Mouse (Mus musculus): ENCODE data around the gene Wdr95. TPM values are rescaled to one million over a fixed set of nuclear protein-coding genes. Genes with fewer than 3 reads are reported as not detected.

The Wdr95 gene
- polyA plus RNA-seq, 1 experiment: 0.29 TPM

DNA sequence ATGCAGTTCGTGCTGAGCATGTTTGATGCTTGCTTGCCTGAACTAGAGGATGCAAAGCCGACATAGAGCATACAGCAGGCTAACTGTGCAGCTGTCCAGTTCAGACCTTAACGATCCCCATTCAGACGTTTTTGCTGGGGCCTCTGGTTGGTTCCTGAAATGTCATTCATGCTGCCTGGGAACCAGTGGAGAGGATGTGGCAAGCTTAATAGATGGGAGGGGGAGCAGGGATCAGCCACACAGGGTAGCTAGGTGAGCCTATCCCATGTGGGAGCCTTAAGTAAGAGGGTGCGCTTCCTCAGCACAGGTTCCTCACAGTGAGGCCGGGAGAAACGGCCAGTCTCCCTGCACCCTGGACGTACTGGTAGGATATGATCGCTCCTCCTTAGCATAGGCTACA lies 7.5 kb downstream of the Wdr95 start:
- Histone ChIP-seq H3K4me3 (ENCODE audit: insufficient read depth, poor library complexity, severe bottlenecking) (no peak overlapping the region), H3K79me3 (ENCODE audit: low read depth) (no peaks in the 10 kb centered on the region), H3K36me3 (ENCODE audit: control insufficient read depth, insufficient read depth) (no peaks in the 10 kb centered on the region), H3ac (ENCODE audit: control insufficient read depth, insufficient read length, low read depth) (no peak overlapping the region), H3K27me3 (ENCODE audit: control insufficient read depth, insufficient read depth, insufficient read length) (no peaks in the 10 kb centered on the region), H3K79me2 (ENCODE audit: control insufficient read depth, insufficient read depth) (no peaks in the 10 kb centered on the region)
- no peak for TF ChIP-seq USF1 (IDR thresholded peaks at IDR 0.05; ENCODE audit: low read depth)
- TF ChIP-seq MAX (IDR thresholded peaks at IDR 0.05): no peak
- no peak for TF ChIP-seq CEBPB (IDR thresholded peaks at IDR 0.05; ENCODE audit: low read depth)
- no peak for TF ChIP-seq FOSL1 (IDR thresholded peaks at IDR 0.05; ENCODE audit: insufficient read depth, low read length, poor library complexity, severe bottlenecking)
- no peak for TF ChIP-seq MYOD1 (IDR thresholded peaks at IDR 0.05; ENCODE audit: control insufficient read depth, insufficient read length, low read depth)
- TF ChIP-seq MYOG (IDR thresholded peaks at IDR 0.05; ENCODE audit: control insufficient read depth, extremely low read depth, insufficient read length): no peak
- no peak for TF ChIP-seq CTCF (IDR thresholded peaks at IDR 0.05; ENCODE audit: control insufficient read depth, insufficient read depth, insufficient read length)

DNA sequence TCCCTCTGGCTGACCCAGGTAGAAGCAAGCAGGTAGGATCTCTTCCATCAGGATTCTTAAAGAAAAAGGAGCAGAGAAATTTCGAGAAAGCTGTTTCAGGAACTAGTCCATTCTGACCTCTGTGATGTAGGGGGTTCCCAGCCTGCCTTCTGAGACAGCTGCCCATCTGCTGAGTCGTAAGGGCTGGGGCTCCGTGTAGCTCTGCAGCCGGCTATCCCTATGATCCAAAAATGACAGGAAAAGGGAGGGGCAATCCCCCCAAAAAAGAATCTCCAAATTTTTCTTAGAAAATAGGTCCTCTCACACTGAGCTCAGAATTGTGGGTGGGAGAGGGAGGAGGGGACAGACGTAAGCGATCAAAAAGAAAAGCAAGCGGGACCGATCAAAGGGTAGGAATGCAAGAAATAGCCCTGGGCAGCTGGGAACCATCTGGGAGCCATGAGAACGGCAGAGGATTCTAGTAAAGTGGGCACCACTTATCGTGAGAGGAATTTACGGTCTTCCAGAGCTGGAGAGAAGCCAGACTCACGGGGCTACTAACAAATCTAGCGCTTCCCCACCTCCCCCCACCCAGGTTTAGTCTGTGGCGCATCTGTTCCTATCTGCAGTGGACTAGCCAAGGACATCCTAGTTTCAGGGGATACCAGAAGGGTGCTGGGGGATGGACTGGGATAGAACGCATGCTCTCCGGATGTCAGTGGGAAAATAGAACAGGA lies 9.5 kb downstream of the Wdr95 start:
- Histone ChIP-seq H3K79me3 (ENCODE audit: low read depth) (no peaks in the 10 kb centered on the region), H3ac (ENCODE audit: control insufficient read depth, insufficient read length, low read depth) (no peak overlapping the region), H3K4me3 (ENCODE audit: insufficient read depth, poor library complexity, severe bottlenecking) (no peak overlapping the region), H3K36me3 (ENCODE audit: control insufficient read depth, insufficient read depth) (no peaks in the 10 kb centered on the region), H3K27me3 (ENCODE audit: control insufficient read depth, insufficient read depth, insufficient read length) (no peaks in the 10 kb centered on the region), H3K79me2 (ENCODE audit: control insufficient read depth, insufficient read depth) (no peaks in the 10 kb centered on the region)
- TF ChIP-seq MYOG (IDR thresholded peaks at IDR 0.05; ENCODE audit: control insufficient read depth, extremely low read depth, insufficient read length): no peak

DNA sequence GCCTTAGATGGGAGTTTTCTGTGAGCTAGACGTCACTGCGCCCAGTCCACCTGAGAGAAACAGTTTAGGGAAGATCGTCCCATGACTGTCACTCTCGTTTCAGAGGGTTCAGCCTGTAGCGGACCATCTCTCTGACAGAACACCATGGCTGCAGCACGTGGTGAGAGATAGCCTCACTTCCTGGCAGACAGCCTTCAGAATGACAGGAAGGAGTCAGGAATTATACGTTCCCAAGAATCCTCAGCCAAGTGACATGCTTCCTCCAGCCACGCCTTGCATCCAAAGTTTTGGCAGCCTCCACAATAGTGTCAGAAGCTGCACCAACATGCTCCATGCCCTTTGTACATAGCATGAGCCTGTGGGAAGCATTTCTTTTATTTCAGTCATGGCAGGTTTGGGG lies 10.1 kb downstream of the Wdr95 start:
- no peak overlapping the region for H3ac ChIP-seq (ENCODE audit: control insufficient read depth, insufficient read length, low read depth)
- no peaks in the 10 kb centered on the region for H3K79me2 ChIP-seq (ENCODE audit: control insufficient read depth, insufficient read depth)
- no peak for TF ChIP-seq MYOG (IDR thresholded peaks at IDR 0.05; ENCODE audit: control insufficient read depth, extremely low read depth, insufficient read length)
- TF ChIP-seq FOSL1 (IDR thresholded peaks at IDR 0.05; ENCODE audit: insufficient read depth, low read length, poor library complexity, severe bottlenecking): no peak
- TF ChIP-seq MYOD1 (IDR thresholded peaks at IDR 0.05; ENCODE audit: control insufficient read depth, insufficient read length, low read depth): no peak
- no peak for TF ChIP-seq CEBPB (IDR thresholded peaks at IDR 0.05; ENCODE audit: low read depth)
- TF ChIP-seq USF1 (IDR thresholded peaks at IDR 0.05; ENCODE audit: low read depth): peak; percentile 48
- no peak for TF ChIP-seq CTCF (IDR thresholded peaks at IDR 0.05; ENCODE audit: control insufficient read depth, insufficient read depth, insufficient read length)
- TF ChIP-seq MAX (IDR thresholded peaks at IDR 0.05): peak; percentile 51
- H3K79me3 ChIP-seq (ENCODE audit: low read depth): no peaks in the 10 kb centered on the region
- no peaks in the 10 kb centered on the region for H3K36me3 ChIP-seq (ENCODE audit: control insufficient read depth, insufficient read depth)
- no peaks in the 10 kb centered on the region for H3K27me3 ChIP-seq (ENCODE audit: control insufficient read depth, insufficient read depth, insufficient read length)
- no peak overlapping the region for H3K4me3 ChIP-seq (ENCODE audit: insufficient read depth, poor library complexity, severe bottlenecking)

DNA sequence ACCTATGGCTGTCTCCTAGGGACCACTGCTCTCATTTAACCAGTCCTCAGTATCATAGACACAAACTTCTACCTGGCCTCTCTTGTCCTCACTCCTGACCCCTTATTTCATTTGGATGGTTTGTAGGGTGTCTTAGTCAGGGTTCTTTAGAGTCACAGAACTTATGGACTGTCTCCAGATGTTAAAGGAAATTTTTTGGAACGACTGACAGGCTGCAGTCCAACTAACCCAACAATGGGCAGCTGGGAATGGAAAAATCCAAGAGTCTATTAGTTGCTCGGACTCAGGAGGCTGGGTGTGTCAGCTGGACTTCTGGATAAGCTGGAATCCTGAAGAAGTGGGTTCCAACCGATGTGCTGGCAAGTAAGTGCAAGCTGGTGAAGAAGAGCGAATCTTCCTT lies 10.6 kb downstream of the Wdr95 start:
- no peaks in the 10 kb centered on the region for H3K79me2 ChIP-seq (ENCODE audit: control insufficient read depth, insufficient read depth)
- no peak for TF ChIP-seq MAX (IDR thresholded peaks at IDR 0.05)
- TF ChIP-seq USF1 (IDR thresholded peaks at IDR 0.05; ENCODE audit: low read depth): no peak
- TF ChIP-seq FOSL1 (IDR thresholded peaks at IDR 0.05; ENCODE audit: insufficient read depth, low read length, poor library complexity, severe bottlenecking): no peak
- no peak for TF ChIP-seq CTCF (IDR thresholded peaks at IDR 0.05; ENCODE audit: control insufficient read depth, insufficient read depth, insufficient read length)
- no peak for TF ChIP-seq MYOD1 (IDR thresholded peaks at IDR 0.05; ENCODE audit: control insufficient read depth, insufficient read length, low read depth)
- no peak for TF ChIP-seq MYOG (IDR thresholded peaks at IDR 0.05; ENCODE audit: control insufficient read depth, extremely low read depth, insufficient read length)
- TF ChIP-seq CEBPB (IDR thresholded peaks at IDR 0.05; ENCODE audit: low read depth): no peak
- no peaks in the 10 kb centered on the region for H3K27me3 ChIP-seq (ENCODE audit: control insufficient read depth, insufficient read depth, insufficient read length)
- H3K4me3 ChIP-seq (ENCODE audit: insufficient read depth, poor library complexity, severe bottlenecking): no peak overlapping the region
- no peak overlapping the region for H3ac ChIP-seq (ENCODE audit: control insufficient read depth, insufficient read length, low read depth)
- H3K79me3 ChIP-seq (ENCODE audit: low read depth): no peaks in the 10 kb centered on the region
- H3K36me3 ChIP-seq (ENCODE audit: control insufficient read depth, insufficient read depth): no peaks in the 10 kb centered on the region

DNA sequence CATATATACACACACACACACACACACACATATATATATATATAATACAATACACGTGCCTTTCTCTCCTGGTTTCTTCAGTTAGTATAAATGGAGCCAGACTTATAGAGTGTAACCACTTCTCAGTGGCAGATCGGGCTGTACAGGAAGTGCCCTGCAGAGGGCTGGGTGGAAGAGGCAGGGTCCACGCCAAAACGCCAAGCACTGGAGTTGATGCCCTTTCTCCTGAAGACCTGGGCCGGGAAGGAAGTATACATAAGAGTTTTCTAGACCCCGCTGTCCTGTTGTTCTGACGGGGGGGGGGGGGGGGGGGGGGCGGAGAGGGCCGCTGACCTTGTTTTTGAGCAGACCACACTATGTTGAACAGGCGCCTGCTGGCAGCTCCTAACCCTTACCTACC lies 22.7 kb downstream of the Wdr95 start:
- TF ChIP-seq CEBPB (IDR thresholded peaks at IDR 0.05; ENCODE audit: low read depth) (no peak), MYOG (IDR thresholded peaks at IDR 0.05; ENCODE audit: control insufficient read depth, extremely low read depth, insufficient read length) (no peak), USF1 (IDR thresholded peaks at IDR 0.05; ENCODE audit: low read depth) (no peak), MYOD1 (IDR thresholded peaks at IDR 0.05; ENCODE audit: control insufficient read depth, insufficient read length, low read depth) (no peak), FOSL1 (IDR thresholded peaks at IDR 0.05; ENCODE audit: insufficient read depth, low read length, poor library complexity, severe bottlenecking) (no peak)
- Histone ChIP-seq H3K79me3 (ENCODE audit: low read depth) (no peaks in the 10 kb centered on the region), H3K27me3 (ENCODE audit: control insufficient read depth, insufficient read depth, insufficient read length) (peaks cover 12% of the 10 kb centered on the region), H3ac (ENCODE audit: control insufficient read depth, insufficient read length, low read depth) (no peak overlapping the region), H3K79me2 (ENCODE audit: control insufficient read depth, insufficient read depth) (no peaks in the 10 kb centered on the region), H3K36me3 (ENCODE audit: control insufficient read depth, insufficient read depth) (no peaks in the 10 kb centered on the region), H3K4me3 (ENCODE audit: insufficient read depth, poor library complexity, severe bottlenecking) (no peak overlapping the region)

DNA sequence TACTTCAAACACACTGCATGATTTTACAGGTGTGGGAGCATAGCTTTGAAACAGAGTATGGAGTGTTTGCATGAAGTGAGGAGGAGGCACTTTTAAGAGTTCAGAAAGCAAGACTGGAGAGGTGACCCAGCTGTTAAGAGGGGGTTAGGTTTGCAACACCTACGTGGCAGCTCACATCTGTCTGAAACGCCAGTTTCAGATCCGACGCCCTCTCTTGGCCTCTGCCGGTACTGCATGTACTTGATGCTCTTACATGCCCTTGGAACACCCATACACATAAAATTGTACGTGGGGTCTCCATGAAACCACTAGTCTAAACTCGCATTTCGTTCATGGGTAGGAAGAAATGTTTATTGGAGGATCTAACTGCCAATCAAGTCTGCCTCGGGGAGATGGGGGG lies 24.3 kb downstream of the Wdr95 start:
- H3K79me2 ChIP-seq (ENCODE audit: control insufficient read depth, insufficient read depth): no peaks in the 10 kb centered on the region
- H3K27me3 ChIP-seq (ENCODE audit: control insufficient read depth, insufficient read depth, insufficient read length): peaks cover 12% of the 10 kb centered on the region
- H3K79me3 ChIP-seq (ENCODE audit: low read depth): no peaks in the 10 kb centered on the region
- TF ChIP-seq CEBPB (IDR thresholded peaks at IDR 0.05; ENCODE audit: low read depth) (no peak), MYOD1 (IDR thresholded peaks at IDR 0.05; ENCODE audit: control insufficient read depth, insufficient read length, low read depth) (no peak), MAX (IDR thresholded peaks at IDR 0.05) (no peak), FOSL1 (IDR thresholded peaks at IDR 0.05; ENCODE audit: insufficient read depth, low read length, poor library complexity, severe bottlenecking) (no peak), USF1 (IDR thresholded peaks at IDR 0.05; ENCODE audit: low read depth) (no peak), CTCF (IDR thresholded peaks at IDR 0.05; ENCODE audit: control insufficient read depth, insufficient read depth, insufficient read length) (no peak), MYOG (IDR thresholded peaks at IDR 0.05; ENCODE audit: control insufficient read depth, extremely low read depth, insufficient read length) (no peak)
- H3K36me3 ChIP-seq (ENCODE audit: control insufficient read depth, insufficient read depth): no peaks in the 10 kb centered on the region
- no peak overlapping the region for H3ac ChIP-seq (ENCODE audit: control insufficient read depth, insufficient read length, low read depth)
- H3K4me3 ChIP-seq (ENCODE audit: insufficient read depth, poor library complexity, severe bottlenecking): no peak overlapping the region
